Mouse (Mus musculus) spleen, postnatal 14 days (tissue): Measurements from ENCODE around the gene Capns1.
"Not testable (repeated sequence)": the region's sequence is repeated elsewhere in the genome, so short reads cannot be mapped to it uniquely, and the experiment has no call there.

ENCODE experiments used
- DNase-seq, 2 experiments: peaks; one replicate each; pipeline ENCODE4 v3.0.0; 2021 to 2022; ENCODE audit warnings: low spot score in 2 of 2

The Capns1 gene

GRCm38 (mm10) chr7:30202895-30203690 is 4.5 kb upstream of the Capns1 start:
- no peak for DNase-seq

GRCm38 (mm10) chr7:30200661-30201060 is 2.0 kb upstream of the Capns1 start:
- DNase-seq, result not testable (repeated sequence)

- no peak for DNase-seq
Measured at GRCm38 (mm10) chr7:30200200-30200599, 1.6 kb upstream of the Capns1 start.

GRCm38 (mm10) chr7:30199498-30200139 is 1.0 kb upstream of the Capns1 start:
- DNase-seq, result no peak

GRCm38 (mm10) chr7:30197592-30198129 is 950 bp downstream of the Capns1 start:
- DNase-seq, result no peak

- DNase-seq, result no peak
Measured at GRCm38 (mm10) chr7:30196171-30196570, 2.4 kb downstream of the Capns1 start.

- no peak for DNase-seq
Measured at GRCm38 (mm10) chr7:30195461-30195860, 3.1 kb downstream of the Capns1 start.

GRCm38 (mm10) chr7:30194884-30195283 is 3.7 kb downstream of the Capns1 start:
- peak; percentile 89 to 93 for DNase-seq

- no peak for DNase-seq
Measured at GRCm38 (mm10) chr7:30194101-30194831, 4.3 kb downstream of the Capns1 start.

GRCm38 (mm10) chr7:30193581-30194100 is 5.0 kb downstream of the Capns1 start:
- DNase-seq, result peak; percentile 73 to 74

GRCm38 (mm10) chr7:30193013-30193412 is 5.6 kb downstream of the Capns1 start:
- DNase-seq, result no peak

GRCm38 (mm10) chr7:30192088-30192487 is 6.5 kb downstream of the Capns1 start:
- DNase-seq, result no peak

- DNase-seq, result no peak
Measured at GRCm38 (mm10) chr7:30189116-30189491, 9.5 kb downstream of the Capns1 start.

- DNase-seq, result no peak
Measured at GRCm38 (mm10) chr7:30188344-30189115, 10.1 kb downstream of the Capns1 start.

- no peak for DNase-seq
Measured at GRCm38 (mm10) chr7:30184641-30185348, 13.8 kb downstream of the Capns1 start.

- DNase-seq, result peak; percentile 65 to 78
Measured at GRCm38 (mm10) chr7:30183879-30184289, 14.7 kb downstream of the Capns1 start, which contains the start of gene Cox7a1. Cox7a1 (plus strand) TSS chr7:30184144.

GRCm38 (mm10) chr7:30183189-30183588 is 15.4 kb downstream of the Capns1 start:
- DNase-seq, result not testable (repeated sequence)

GRCm38 (mm10) chr7:30181929-30182328 is 16.7 kb downstream of the Capns1 start:
- not testable (repeated sequence) for DNase-seq

- DNase-seq, result peak; percentile 54 to 67
Measured at GRCm38 (mm10) chr7:30181308-30181707, 17.3 kb downstream of the Capns1 start.

- DNase-seq, result no peak
Measured at GRCm38 (mm10) chr7:30178256-30178655, 20.4 kb downstream of the Capns1 start.
